Mouse (Mus musculus) adipocyte (in vitro differentiated cells): ENCODE results near the gene Ube2j1.

ENCODE experiments used
- DNase-seq: peaks from one replicate; pipeline ENCODE4 v3.0.0-alpha.2; 2016; ENCODE audit warnings: low spot score

Ube2j1 gene

GRCm38 (mm10) chr4:33018361-33018999 lies 12.7 kb upstream of the Ube2j1 start:
- peak; percentile 89 for DNase-seq

- DNase-seq = no peak
Observed at GRCm38 (mm10) chr4:33024420-33024819, 6.8 kb upstream of the Ube2j1 start.

GRCm38 (mm10) chr4:33029104-33029503 lies 2.1 kb upstream of the Ube2j1 start:
- no peak for DNase-seq

- peak; percentile 42 for DNase-seq
Observed at GRCm38 (mm10) chr4:33030264-33031194, 687 bp upstream of the Ube2j1 start.

GRCm38 (mm10) chr4:33032045-33032444 lies 829 bp downstream of the Ube2j1 start:
- DNase-seq = no peak

- no peak for DNase-seq
Observed at GRCm38 (mm10) chr4:33033515-33033914, 2.3 kb downstream of the Ube2j1 start.

- no peak for DNase-seq
Observed at GRCm38 (mm10) chr4:33039826-33040225, 8.6 kb downstream of the Ube2j1 start.

GRCm38 (mm10) chr4:33049601-33050000 lies 18.4 kb downstream of the Ube2j1 start:
- no peak for DNase-seq

GRCm38 (mm10) chr4:33052055-33052454 lies 20.8 kb downstream of the Ube2j1 start:
- no peak for DNase-seq

GRCm38 (mm10) chr4:33052650-33053049 lies 21.4 kb downstream of the Ube2j1 start:
- no peak for DNase-seq

- no peak for DNase-seq
Observed at GRCm38 (mm10) chr4:33054426-33054825, 23.2 kb downstream of the Ube2j1 start.

- DNase-seq = peak; percentile 56
Observed at GRCm38 (mm10) chr4:33056317-33056716, 25.1 kb downstream of the Ube2j1 start.

GRCm38 (mm10) chr4:33057890-33058687 lies 26.9 kb downstream of the Ube2j1 start:
- DNase-seq = peak; percentile 89

- DNase-seq = no peak
Observed at GRCm38 (mm10) chr4:33061158-33061557, 29.9 kb downstream of the Ube2j1 start.

- DNase-seq = peak; percentile 20
Observed at GRCm38 (mm10) chr4:33062981-33063380, 31.8 kb downstream of the Ube2j1 start, which contains the start of gene Gabrr2. Gene Gabrr2 (plus strand): TSS chr4:33062999.

GRCm38 (mm10) chr4:33064986-33065385 lies 33.8 kb downstream of the Ube2j1 start:
- no peak for DNase-seq

GRCm38 (mm10) chr4:33066223-33066960 lies 35.2 kb downstream of the Ube2j1 start:
- no peak for DNase-seq

GRCm38 (mm10) chr4:33067331-33067730 lies 36.1 kb downstream of the Ube2j1 start:
- DNase-seq = no peak

GRCm38 (mm10) chr4:33067826-33068225 lies 36.6 kb downstream of the Ube2j1 start:
- DNase-seq = no peak

GRCm38 (mm10) chr4:33068894-33069293 lies 37.7 kb downstream of the Ube2j1 start:
- no peak for DNase-seq

GRCm38 (mm10) chr4:33070326-33070725 lies 39.1 kb downstream of the Ube2j1 start:
- DNase-seq = no peak

GRCm38 (mm10) chr4:33071337-33071736 lies 40.1 kb downstream of the Ube2j1 start:
- no peak for DNase-seq
